Mouse (Mus musculus): ENCODE data around the gene Alg2. TPM values are rescaled to one million over a fixed set of nuclear protein-coding genes. Genes with fewer than 3 reads are reported as not detected.

Gene Alg2
- 44.5 and 46.3 TPM in 2 replicates for polyA plus RNA-seq (2014; fragmentation: Nextera tagmentation; extraction: Ambion mirVana)

GRCm38 (mm10) chr4:47473968-47474729 lies at the start of gene Alg2, which contains the start of gene Sec61b:
Alg2 (minus strand) TSS chr4:47474333.
Sec61b (plus strand) TSS chr4:47474658.
- peaks cover 41% of the 10 kb centered on the region for H3K36me3 ChIP-seq (ENCODE audit: control insufficient read depth, insufficient read depth, low read length)
- ATAC-seq (replicated peaks; ENCODE audit: low FRiP score) (peak; percentile 97), DNase-seq (ENCODE audit: low spot score) (peak; percentile 91)
- no peaks in the 10 kb centered on the region for H3K27me3 ChIP-seq (replicated peaks; ENCODE audit: control insufficient read depth, insufficient read depth, low read length)
- peak within 1 kb of the TSS; percentile 95 for H3K4me2 ChIP-seq
- H3K9me3 ChIP-seq (ENCODE audit: control insufficient read depth, low read length) = peaks cover 4% of the 10 kb centered on the region; the same call in 1 of the 2 replicates
- H3K9ac ChIP-seq (ENCODE audit: low read depth, low read length) = peak within 1 kb of the TSS; percentile 86
- WGBS = under 1% methylated on average over 58 of the region's 58 CpGs
- peaks cover 11% of the 10 kb centered on the region for H3K4me1 ChIP-seq (replicated peaks; ENCODE audit: control insufficient read depth, insufficient read depth, low read length)
- H3K27ac ChIP-seq (ENCODE audit: low read depth, low read length) = peak within 1 kb of the TSS; percentile 83
- peak within 1 kb of the TSS; percentile 86 for H3K4me3 ChIP-seq (ENCODE audit: low read depth, low read length)

DNA sequence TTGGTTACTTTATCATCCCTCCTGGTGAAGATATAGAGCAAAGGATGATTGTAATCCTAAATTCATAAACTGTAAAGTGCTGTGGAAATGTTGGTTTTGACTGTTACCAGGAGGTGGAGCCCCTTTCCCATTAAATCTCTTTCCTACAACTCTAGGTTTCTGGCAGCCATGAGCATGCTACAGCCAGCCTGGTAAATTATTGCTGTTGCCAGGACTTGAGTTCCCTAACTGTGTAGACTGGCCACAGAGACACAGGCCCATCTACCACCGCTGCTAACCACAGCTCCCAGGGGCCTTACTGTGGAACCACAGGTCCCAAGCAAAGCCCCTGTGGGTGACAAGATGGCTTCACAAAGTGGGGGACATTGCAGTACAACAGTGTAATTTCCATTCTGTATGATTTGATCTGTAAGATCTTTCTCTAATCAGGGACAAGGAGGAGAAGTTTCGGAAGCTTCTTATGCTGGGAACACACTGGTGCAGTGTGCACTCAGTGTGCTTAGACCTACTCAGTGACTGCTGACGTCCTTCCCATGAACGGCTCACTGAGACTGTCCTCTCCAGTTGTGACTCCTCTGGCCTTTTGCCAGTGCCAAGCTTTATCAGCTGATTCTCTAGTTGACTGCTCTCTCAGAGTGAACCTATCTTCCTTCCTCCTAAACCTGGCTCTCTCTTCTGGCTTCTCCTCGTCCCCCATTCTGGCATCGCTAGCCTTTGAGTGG lies 47.9 kb upstream of the Alg2 start:
- H3K9ac ChIP-seq (ENCODE audit: low read depth, low read length) = no peak overlapping the region
- no peak overlapping the region for H3K4me2 ChIP-seq
- no peak overlapping the region for H3K4me3 ChIP-seq (ENCODE audit: low read depth, low read length)
- WGBS = 80% methylated on average over 6 of the region's 6 CpGs
- H3K27ac ChIP-seq (ENCODE audit: low read depth, low read length) = no peak overlapping the region
- H3K27me3 ChIP-seq (replicated peaks; ENCODE audit: control insufficient read depth, insufficient read depth, low read length) = no peaks in the 10 kb centered on the region; the same call in 1 of the 2 replicates
- no peaks in the 10 kb centered on the region for H3K4me1 ChIP-seq (replicated peaks; ENCODE audit: control insufficient read depth, insufficient read depth, low read length)
- ATAC-seq (replicated peaks; ENCODE audit: low FRiP score) (no peak), DNase-seq (ENCODE audit: low spot score) (no peak)
- H3K9me3 ChIP-seq (ENCODE audit: control insufficient read depth, low read length) = no peaks in the 10 kb centered on the region
- H3K36me3 ChIP-seq (ENCODE audit: control insufficient read depth, insufficient read depth, low read length) = no peaks in the 10 kb centered on the region

GRCm38 (mm10) chr4:47520076-47520475 lies 45.9 kb upstream of the Alg2 start:
- ATAC-seq (replicated peaks; ENCODE audit: low FRiP score) = no peak
- no peaks in the 10 kb centered on the region; the same call in 1 of the 2 replicates for H3K27me3 ChIP-seq (replicated peaks; ENCODE audit: control insufficient read depth, insufficient read depth, low read length)
- DNase-seq (ENCODE audit: low spot score) = no peak
- H3K4me1 ChIP-seq (replicated peaks; ENCODE audit: control insufficient read depth, insufficient read depth, low read length) = no peaks in the 10 kb centered on the region
- H3K36me3 ChIP-seq (ENCODE audit: control insufficient read depth, insufficient read depth, low read length) = no peaks in the 10 kb centered on the region
- no peaks in the 10 kb centered on the region for H3K9me3 ChIP-seq (ENCODE audit: control insufficient read depth, low read length)
- no peak overlapping the region for H3K27ac ChIP-seq (ENCODE audit: low read depth, low read length)
- WGBS = 64% methylated on average over 4 of the region's 4 CpGs
- no peak overlapping the region for H3K4me2 ChIP-seq
- H3K4me3 ChIP-seq (ENCODE audit: low read depth, low read length) = no peak overlapping the region
- no peak overlapping the region for H3K9ac ChIP-seq (ENCODE audit: low read depth, low read length)

DNA sequence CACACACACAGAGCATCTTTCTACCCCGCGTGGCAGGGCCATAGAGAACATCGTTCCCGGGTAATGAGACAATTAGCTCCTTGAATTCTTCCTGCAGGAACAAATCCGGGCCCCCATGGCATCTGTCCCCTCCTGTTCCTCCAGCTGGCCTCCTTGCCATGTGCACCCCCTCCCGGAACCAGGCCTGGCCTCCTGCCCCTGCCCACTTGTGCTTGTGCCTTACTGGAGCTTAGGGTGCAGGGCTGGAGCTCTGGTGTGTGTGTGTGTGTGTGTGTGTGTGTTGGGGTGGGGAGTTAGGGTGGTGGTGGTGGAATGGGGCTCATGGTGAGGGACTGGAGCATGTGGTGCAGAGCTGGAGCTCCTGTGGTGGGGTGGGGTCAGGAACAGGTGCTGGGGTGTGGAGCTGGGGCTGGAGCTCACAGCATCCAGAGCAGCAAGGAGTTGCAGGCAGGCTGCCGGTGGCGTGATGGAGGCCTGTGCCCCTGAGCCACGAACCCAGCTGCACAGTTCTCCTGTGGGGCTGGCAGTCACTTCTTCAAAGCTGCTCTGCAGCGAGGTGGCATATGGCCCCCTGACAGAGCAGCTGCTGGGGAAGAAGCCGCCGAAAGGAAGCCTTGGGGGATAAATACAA lies 44.5 kb upstream of the Alg2 start:
- Histone ChIP-seq H3K27ac (ENCODE audit: low read depth, low read length) (no peak overlapping the region), H3K4me3 (ENCODE audit: low read depth, low read length) (no peak overlapping the region), H3K9ac (ENCODE audit: low read depth, low read length) (no peak overlapping the region), H3K4me2 (no peak overlapping the region), H3K27me3 (replicated peaks; ENCODE audit: control insufficient read depth, insufficient read depth, low read length) (no peaks in the 10 kb centered on the region; the same call in 1 of the 2 replicates), H3K4me1 (replicated peaks; ENCODE audit: control insufficient read depth, insufficient read depth, low read length) (no peaks in the 10 kb centered on the region), H3K9me3 (ENCODE audit: control insufficient read depth, low read length) (no peaks in the 10 kb centered on the region), H3K36me3 (ENCODE audit: control insufficient read depth, insufficient read depth, low read length) (no peaks in the 10 kb centered on the region)
- ATAC-seq (replicated peaks; ENCODE audit: low FRiP score) (no peak), DNase-seq (ENCODE audit: low spot score) (no peak)
- WGBS = 67% methylated on average over 11 of the region's 12 CpGs

- Histone ChIP-seq H3K4me3 (ENCODE audit: low read depth, low read length) (no peak overlapping the region), H3K27me3 (replicated peaks; ENCODE audit: control insufficient read depth, insufficient read depth, low read length) (no peaks in the 10 kb centered on the region), H3K4me1 (replicated peaks; ENCODE audit: control insufficient read depth, insufficient read depth, low read length) (no peaks in the 10 kb centered on the region), H3K27ac (ENCODE audit: low read depth, low read length) (no peak overlapping the region), H3K9me3 (ENCODE audit: control insufficient read depth, low read length) (no peaks in the 10 kb centered on the region), H3K36me3 (ENCODE audit: control insufficient read depth, insufficient read depth, low read length) (no peaks in the 10 kb centered on the region), H3K4me2 (no peak overlapping the region), H3K9ac (ENCODE audit: low read depth, low read length) (no peak overlapping the region)
- WGBS = 73% methylated on average over 10 of the region's 10 CpGs
- no peak for DNase-seq (ENCODE audit: low spot score)
- ATAC-seq (replicated peaks; ENCODE audit: low FRiP score) = no peak
Observed at GRCm38 (mm10) chr4:47504841-47505517, 30.8 kb upstream of the Alg2 start.

DNA sequence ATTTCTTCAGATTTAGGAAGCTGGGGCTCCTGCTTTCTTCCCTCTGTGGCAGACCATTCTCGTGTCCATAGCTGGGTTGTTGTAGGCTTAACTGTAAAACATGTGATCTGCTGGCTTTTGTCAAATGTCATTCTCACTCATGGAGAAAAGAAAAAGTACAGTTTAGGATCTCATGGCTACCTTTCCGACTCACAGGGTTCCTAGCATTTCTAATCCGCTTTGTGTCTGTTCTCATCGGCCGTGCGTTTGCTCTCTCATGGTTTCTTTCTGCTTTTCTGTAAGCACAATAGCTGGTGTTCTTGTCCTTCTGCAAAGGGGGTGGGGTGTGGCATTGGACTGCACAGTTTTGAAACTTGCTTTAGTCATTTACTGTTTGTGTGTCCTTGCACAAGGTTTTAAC lies 28.9 kb upstream of the Alg2 start:
- Histone ChIP-seq H3K9me3 (ENCODE audit: control insufficient read depth, low read length) (no peaks in the 10 kb centered on the region), H3K4me2 (no peak overlapping the region), H3K36me3 (ENCODE audit: control insufficient read depth, insufficient read depth, low read length) (no peaks in the 10 kb centered on the region), H3K9ac (ENCODE audit: low read depth, low read length) (no peak overlapping the region), H3K4me3 (ENCODE audit: low read depth, low read length) (no peak overlapping the region), H3K27ac (ENCODE audit: low read depth, low read length) (no peak overlapping the region), H3K4me1 (replicated peaks; ENCODE audit: control insufficient read depth, insufficient read depth, low read length) (no peaks in the 10 kb centered on the region), H3K27me3 (replicated peaks; ENCODE audit: control insufficient read depth, insufficient read depth, low read length) (no peaks in the 10 kb centered on the region)
- DNase-seq (ENCODE audit: low spot score) = no peak
- WGBS = 82% methylated on average over 6 of the region's 6 CpGs
- ATAC-seq (replicated peaks; ENCODE audit: low FRiP score) = no peak

DNA sequence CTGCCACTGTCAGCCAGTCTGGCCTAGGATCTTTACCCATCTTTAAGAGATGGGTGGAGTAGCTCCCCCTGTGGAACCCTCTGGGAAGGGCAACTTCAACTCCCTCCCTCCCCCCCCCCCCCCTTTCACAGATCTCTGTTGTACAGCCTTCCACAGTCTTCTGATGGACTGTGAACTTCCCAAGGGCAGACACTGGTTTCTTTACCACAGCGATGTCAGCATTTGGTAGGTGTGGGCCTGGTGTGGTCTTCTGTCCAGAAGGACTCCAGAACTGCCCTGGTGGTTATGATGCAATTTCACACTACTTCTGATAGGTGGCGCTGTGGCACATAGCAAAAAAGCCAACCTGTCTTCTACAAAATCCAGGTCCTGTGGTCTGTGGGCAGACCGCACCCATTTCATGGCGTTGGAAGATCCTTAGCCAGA lies 28.4 kb upstream of the Alg2 start:
- H3K27me3 ChIP-seq (replicated peaks; ENCODE audit: control insufficient read depth, insufficient read depth, low read length) = no peaks in the 10 kb centered on the region
- H3K9me3 ChIP-seq (ENCODE audit: control insufficient read depth, low read length) = no peaks in the 10 kb centered on the region
- no peak overlapping the region for H3K4me2 ChIP-seq
- 20% methylated on average over 4 of the region's 4 CpGs for WGBS
- H3K27ac ChIP-seq (ENCODE audit: low read depth, low read length) = no peak overlapping the region
- peak; percentile 43 for DNase-seq (ENCODE audit: low spot score)
- H3K36me3 ChIP-seq (ENCODE audit: control insufficient read depth, insufficient read depth, low read length) = no peaks in the 10 kb centered on the region
- H3K4me3 ChIP-seq (ENCODE audit: low read depth, low read length) = no peak overlapping the region
- no peak overlapping the region for H3K9ac ChIP-seq (ENCODE audit: low read depth, low read length)
- no peaks in the 10 kb centered on the region for H3K4me1 ChIP-seq (replicated peaks; ENCODE audit: control insufficient read depth, insufficient read depth, low read length)
- no peak for ATAC-seq (replicated peaks; ENCODE audit: low FRiP score)

- no peak overlapping the region for H3K4me2 ChIP-seq
- no peaks in the 10 kb centered on the region for H3K9me3 ChIP-seq (ENCODE audit: control insufficient read depth, low read length)
- ATAC-seq (replicated peaks; ENCODE audit: low FRiP score) = no peak
- H3K9ac ChIP-seq (ENCODE audit: low read depth, low read length) = no peak overlapping the region
- H3K4me1 ChIP-seq (replicated peaks; ENCODE audit: control insufficient read depth, insufficient read depth, low read length) = no peaks in the 10 kb centered on the region
- H3K4me3 ChIP-seq (ENCODE audit: low read depth, low read length) = no peak overlapping the region
- H3K27me3 ChIP-seq (replicated peaks; ENCODE audit: control insufficient read depth, insufficient read depth, low read length) = no peaks in the 10 kb centered on the region
- 78% methylated on average over 10 of the region's 10 CpGs for WGBS
- no peak overlapping the region for H3K27ac ChIP-seq (ENCODE audit: low read depth, low read length)
- no peak for DNase-seq (ENCODE audit: low spot score)
- no peaks in the 10 kb centered on the region for H3K36me3 ChIP-seq (ENCODE audit: control insufficient read depth, insufficient read depth, low read length)
Observed at GRCm38 (mm10) chr4:47499121-47499545, 25.0 kb upstream of the Alg2 start.

Measured in liver, embryonic 11.5 days (tissue).